Mouse (Mus musculus): ENCODE data around the gene Nsf.

Gene Nsf

DNA sequence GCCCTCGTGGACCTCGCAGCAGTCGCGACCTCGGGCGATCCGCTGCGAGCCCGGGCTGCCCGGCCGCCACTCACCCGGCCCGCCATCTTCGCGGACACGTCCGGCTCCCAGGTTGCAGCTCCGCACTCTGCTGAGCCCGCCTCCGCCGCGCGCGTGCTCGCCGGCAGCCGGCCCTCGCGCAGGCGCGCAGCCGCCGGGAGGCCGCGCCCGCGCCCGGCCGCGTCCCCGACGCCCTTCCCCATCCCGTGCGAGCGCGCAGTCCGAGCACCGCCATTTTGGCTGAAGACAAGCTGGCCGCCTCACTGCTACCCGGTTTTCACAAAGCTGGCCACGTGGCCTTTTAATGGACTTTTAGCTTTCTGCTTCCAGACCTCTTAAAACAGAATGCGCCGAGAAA lies at the start of gene Nsf:
Gene Nsf (minus strand): TSS at position 161 of the 397 bp plus-strand sequence.
- DNase-seq (ENCODE audit: low spot score) = peak; percentile 81

- no peak for DNase-seq (ENCODE audit: low spot score)
Observed at GRCm38 (mm10) chr11:104003397-104003796, 49.5 kb upstream of the Nsf start.

DNA sequence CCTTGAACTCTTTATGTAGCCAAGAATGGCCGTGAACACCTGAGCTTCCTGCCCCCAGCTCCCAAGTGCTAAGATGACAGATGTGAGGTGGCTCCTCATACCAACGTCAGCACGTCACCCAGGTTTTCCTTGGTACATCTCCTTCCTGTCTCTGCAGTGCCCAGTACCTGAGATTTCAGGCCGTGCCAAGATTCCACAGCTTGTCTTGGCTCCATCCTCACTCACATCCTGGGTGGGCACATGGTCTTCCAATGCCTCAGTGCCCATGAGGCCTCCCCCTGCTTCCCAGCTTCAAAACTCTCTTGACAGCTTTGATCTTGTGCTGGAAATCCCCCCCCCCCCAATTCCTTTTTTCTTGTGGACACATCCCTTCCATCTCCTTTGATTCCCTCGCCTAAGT lies 48.3 kb upstream of the Nsf start:
- DNase-seq (ENCODE audit: low spot score) = no peak

DNA sequence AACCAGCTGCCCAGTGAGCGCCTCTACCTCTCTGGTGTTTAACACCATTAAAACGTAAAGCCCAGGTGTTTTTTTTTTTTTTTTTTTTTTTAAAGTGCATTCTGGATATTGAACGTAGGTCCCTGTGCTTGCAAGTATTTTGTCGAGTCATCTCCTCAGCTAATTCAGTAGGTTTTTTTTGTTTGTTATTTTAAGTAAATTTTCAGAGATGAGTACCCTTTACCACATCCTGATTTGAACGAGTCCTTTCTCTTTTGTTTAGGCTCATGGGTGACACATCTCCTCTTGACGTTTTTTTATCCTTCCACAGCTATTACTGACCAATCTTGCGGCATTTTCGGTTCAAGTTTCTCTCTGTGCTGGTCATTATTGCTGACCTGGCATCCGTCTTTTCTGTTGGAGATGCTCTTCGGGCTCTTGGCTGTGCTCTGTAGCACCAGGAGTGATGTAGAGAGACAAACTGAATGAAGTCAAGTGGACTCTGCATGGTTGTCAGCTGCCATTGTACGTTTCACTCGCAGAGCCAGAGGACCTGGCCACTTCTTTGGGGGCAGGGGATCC lies 47.6 kb upstream of the Nsf start:
- no peak for DNase-seq (ENCODE audit: low spot score)

DNA sequence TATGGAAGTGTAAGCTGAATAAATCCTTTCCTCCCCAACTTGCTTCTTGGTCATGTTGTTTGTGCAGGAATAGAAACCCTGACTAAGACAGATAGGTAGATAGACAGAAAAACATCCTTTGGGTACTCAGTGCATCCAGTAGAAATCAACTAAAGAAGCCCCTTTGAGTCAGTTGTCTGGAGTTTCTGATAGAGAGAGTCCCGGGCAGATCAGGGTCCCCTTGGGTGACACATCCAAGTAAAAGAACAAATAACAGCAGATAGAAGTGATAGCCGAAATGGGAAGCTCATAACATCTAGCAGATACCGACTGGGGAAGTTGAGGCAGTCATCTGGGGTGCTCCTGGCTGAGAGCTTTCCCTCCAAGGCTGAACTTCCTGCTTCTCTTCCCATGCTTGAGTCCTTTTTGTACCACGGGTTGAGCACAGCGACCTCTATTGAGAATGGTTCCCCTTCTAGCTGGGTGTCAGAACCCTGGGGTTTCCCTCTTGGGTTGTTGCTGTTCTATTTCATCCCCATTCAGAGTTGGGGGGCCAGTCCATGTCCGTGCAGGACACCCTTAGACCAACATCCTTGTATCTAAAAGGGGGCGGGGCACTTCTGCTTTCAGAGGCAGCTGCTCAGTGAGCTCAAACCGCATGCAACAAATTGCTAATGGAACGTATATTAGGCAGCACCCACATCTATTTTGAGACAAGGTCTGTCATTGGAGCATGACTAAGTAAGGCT lies 47.0 kb upstream of the Nsf start:
- no peak for DNase-seq (ENCODE audit: low spot score)

DNA sequence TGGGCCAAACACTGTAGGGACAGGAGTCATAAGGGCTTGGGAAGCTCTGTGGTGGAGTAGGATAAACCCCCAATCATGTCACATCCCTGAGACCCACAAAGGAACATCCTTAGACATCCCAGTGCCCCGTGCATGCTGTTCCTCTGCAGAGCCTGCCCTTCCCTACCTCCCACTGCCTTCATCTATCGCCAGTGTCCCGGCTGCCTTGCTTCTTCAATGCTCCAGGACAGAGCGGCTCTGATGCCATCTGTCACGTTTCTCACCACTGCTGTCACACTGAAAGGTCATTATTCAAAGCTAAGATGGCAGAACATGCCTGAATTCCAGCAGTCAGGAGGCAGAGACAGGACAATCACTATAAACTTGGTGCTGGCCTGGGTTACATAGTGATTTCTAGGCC lies 44.9 kb upstream of the Nsf start:
- no peak for DNase-seq (ENCODE audit: low spot score)

GRCm38 (mm10) chr11:103997385-103997784 lies 43.5 kb upstream of the Nsf start:
- no peak for DNase-seq (ENCODE audit: low spot score)

- no peak for DNase-seq (ENCODE audit: low spot score)
Observed at GRCm38 (mm10) chr11:103992638-103993037, 38.8 kb upstream of the Nsf start.

DNA sequence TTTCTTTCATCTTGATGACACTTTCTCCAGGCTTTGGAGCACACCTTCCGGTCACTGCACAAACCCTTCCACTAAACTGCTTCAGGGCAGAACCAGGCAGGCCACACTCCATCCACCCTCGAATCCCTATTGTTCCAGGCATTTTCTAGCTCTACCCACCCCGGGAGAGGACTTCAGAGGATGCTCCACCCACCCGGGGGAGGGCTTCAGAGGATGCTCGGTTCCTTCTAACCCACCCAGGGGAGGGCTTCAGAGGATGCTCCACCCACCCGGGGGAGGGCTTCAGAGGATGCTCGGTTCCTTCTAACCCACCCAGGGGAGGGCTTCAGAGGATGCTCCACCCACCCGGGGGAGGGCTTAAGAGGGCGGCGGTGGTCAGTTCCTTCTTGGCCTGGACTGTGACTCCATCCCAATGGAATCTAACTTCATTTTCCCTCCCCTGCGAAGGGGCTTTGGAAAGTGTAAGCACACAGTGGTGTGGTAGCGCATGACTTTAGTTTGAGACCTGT lies 36.2 kb upstream of the Nsf start:
- DNase-seq (ENCODE audit: low spot score) = peak; percentile 23

DNA sequence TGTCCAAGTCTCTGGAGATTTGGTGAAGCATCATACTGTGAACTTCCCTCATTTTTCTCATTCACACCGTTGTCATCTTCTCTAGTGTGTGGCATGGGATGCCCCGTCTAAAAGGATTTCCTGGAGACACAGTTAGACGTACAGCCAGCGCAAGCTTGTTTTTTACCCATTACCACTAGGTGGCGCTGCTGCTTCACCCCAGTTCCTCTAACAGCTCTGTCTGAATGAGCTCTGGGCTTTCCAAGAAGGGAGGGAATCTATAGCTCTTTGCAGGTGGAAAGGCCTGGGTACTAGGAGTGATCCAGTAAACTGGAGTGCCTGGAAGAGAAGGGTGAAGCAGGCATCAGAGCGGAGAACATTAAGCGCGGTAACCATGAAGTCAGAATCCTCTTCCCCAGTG lies 33.6 kb upstream of the Nsf start:
- DNase-seq (ENCODE audit: low spot score) = peak; percentile 52

DNA sequence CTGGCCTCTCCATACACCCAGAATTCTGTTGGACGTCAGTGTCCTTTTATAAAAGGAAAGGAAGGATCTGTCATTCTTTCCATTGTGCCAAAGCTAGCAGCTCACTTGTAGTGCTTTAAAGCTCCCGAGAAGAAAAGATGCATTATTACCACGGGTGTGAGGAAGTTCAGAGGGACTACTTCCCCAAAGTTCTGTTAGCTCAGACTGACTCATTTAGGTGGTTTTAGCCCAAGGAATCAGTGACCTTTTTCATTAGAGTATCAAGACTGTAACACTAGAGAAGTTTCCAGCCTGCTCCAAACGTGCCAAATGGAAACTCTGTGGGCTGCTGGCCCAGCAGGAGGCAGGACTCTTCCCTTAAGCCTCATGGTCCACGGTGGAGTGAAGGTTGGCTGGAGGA lies 30.2 kb upstream of the Nsf start:
- no peak for DNase-seq (ENCODE audit: low spot score)

DNA sequence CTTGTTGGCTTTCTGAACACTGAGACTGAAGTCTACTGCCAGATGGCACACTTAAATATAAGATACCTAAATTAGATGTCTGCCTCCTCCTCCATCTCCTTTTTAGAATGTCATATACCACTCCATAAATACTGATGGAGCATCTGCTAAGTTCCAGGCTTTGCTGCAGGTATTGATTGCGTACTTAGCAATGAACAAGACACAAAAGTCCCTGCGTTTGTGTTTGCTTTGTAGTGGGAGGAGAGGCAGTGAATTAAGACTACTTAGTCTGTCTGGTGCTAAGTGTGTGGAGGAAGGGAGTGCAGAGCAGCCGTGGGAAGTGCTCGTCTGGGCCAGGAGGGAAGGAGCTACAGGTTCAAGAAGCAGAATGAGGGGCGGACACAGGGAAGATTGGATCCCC lies 28.0 kb upstream of the Nsf start:
- no peak for DNase-seq (ENCODE audit: low spot score)

DNA sequence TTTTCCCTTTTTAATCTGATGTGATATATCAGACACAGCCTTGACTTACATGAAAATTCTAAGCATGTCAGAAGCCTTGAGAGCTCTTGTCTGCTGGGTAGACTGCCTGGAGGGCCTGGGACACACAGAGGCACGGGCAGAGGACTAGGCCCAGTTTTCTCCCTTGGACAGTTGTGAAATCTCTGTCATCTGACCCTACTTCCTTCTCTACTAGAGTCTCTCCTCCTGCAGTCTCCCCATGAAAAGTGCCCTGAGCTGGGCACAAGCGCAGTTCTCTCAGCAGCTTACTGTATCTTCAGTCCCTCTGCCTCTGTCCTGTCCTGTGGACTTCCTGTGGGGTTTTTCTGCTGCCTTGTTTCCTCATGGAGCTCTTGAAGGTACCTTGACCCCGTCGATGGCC lies 25.5 kb upstream of the Nsf start:
- no peak for DNase-seq (ENCODE audit: low spot score)

DNA sequence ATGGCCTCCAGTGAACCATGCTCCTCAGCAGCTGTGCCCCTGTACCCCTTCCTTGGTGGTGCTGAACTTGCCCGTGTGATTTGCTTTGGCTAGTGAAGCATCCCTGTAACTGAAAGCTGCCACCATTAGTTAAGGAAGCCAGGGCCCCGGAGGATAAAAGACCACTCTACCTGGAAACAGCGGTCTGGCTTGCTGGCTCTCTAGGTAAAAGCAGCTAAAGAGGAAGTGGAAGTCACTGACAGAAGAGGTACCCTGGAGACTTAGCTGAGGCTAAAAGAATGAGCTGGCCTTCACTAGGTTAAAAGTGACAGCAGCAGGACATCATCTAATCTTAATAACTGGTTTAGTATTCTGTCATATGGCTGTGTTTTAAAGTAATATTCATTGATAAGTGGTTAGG lies 17.0 kb upstream of the Nsf start:
- no peak for DNase-seq (ENCODE audit: low spot score)

GRCm38 (mm10) chr11:103969278-103969677 lies 15.4 kb upstream of the Nsf start:
- no peak for DNase-seq (ENCODE audit: low spot score)

GRCm38 (mm10) chr11:103967106-103967735 lies 13.4 kb upstream of the Nsf start:
- no peak for DNase-seq (ENCODE audit: low spot score)

DNA sequence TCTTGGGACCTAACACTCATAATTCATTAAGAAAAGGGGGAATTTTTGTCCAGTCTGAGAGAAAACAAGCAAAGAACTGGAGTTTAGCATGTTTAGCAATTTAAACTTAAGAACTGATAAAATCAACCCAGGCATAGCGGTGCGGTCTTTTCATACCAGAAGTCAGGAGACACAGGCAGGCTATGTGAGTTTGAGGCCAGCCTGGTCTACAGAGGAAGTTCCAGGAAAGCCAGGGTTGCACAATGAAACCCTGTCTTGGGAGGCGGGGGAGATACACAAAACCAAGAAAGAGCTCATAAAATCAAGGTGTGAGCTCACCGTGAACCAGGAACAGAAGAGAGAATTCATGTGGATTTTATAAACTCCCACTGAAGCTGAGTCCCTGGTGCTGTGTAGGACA lies 3.0 kb upstream of the Nsf start:
- no peak for DNase-seq (ENCODE audit: low spot score)

DNA sequence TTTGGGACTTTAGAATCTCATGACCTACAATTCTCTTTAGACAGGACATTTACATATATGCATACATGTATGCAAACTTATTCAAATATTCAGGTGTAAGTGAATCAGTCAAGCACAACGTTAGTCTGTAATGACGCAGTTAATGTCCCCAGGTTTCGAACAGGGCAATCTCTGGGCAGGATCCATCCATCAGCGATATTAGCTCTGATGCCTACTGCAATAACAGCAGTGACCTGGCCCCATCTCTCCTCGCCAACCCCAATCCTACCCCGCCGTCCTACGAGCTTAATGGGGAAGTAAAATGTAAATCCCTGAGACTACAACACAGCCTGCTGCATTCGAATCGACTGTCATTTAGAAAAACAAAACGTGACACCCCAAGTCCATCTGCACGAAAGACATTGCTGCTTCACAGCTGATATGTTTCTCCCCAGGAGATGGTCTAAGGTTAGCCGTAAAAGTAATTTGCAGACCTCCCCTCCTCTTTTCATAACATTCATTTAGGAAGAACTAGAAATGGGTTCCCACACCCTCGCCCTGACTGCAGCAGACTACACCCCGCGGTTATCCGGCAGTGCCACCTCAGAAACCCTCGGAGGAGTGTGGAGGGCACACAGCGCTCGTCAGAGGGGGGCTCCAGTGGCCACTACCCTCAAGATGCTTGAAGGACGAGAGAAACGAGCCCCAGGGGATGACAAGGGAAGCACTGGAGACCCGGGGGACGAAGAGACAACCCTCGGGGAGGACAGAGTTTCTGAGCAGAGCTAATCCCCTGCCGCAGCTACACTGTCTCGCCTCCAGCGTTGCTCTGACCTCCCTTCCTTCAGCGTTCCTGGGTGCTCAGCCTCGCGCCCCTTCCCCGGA lies 592 bp downstream of the Nsf start:
- DNase-seq (ENCODE audit: low spot score) = no peak

GRCm38 (mm10) chr11:103952635-103953031 lies 1.2 kb downstream of the Nsf start:
- no peak for DNase-seq (ENCODE audit: low spot score)

DNA sequence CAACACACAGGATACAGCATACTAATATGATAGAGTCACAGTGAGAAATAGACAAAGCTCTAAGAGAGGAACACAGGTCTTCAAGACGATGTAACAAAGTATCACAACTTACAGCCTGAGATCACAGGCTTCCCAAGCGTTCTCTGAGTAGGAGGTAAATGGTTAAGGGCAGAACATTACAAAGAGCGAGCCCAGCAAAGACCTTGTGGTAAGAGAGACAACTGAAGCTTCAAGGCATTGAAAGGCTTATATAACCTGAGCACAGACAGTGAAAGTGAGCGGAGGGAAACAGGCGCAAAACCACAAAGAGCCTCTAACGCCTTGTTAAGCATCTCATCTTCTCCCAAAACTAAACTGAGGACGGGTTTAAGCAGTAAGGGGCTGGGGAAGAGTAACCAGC lies 2.8 kb downstream of the Nsf start:
- no peak for DNase-seq (ENCODE audit: low spot score)

- DNase-seq (ENCODE audit: low spot score) = no peak
Observed at GRCm38 (mm10) chr11:103948952-103949351, 4.9 kb downstream of the Nsf start.

DNA sequence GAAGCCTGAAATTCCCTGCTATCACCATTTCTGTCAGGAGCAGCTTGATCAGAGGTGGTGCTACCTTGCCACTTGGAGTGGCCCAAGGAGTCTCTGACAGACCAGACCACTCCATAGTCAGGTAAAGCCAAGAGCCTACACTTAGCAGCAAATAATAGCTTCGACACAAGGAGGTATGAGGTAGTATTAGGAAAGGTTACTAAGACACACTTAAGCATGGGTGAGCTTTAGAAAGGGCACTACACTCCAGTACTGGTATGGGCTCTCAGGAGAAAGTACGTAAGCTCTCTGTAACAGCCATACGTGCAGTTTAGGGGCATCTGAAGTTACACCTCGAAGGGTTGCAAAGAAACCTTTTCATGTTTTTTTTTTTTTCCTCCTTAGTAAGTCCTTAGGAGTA lies 11.1 kb downstream of the Nsf start:
- no peak for DNase-seq (ENCODE audit: low spot score)

GRCm38 (mm10) chr11:103941351-103941750 lies 12.5 kb downstream of the Nsf start:
- no peak for DNase-seq (ENCODE audit: low spot score)

Measured in yolk sac, embryonic 10.5 days (tissue).